Comparison of ENCODE assay signal across 8 mouse cellular contexts in the genomic region with DNA sequence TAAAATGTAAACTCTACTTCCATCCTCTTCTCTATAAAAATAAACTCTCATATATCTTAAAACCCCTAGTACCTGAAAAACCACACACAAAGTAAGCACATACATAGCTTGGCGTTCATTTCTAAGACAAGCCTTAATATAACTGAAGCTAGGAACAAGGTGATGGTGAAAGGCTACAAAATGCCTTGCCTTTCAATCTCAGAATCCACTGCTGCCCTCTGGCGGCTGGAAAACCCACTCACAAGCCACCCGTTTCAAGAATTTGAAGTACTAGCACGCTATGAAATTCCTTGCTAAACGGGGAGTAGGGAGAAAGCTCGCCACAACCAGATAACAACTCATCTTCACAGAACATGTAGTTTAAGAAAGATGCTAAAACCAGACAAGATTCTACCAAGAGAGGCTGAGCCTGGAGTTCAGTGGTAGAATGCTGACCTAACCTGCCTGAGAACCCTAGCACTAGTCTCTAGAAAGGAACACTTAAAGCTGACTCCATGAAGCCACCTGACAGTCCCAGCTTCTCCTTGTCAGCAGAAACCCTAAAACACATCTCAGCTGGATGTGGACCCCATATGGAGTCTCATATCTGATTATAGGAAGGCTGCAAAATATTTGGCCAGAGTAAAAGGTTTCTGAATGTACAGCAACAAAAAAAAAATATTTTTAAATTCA. TPM values are rescaled to one million over a fixed set of nuclear protein-coding genes. Genes with fewer than 3 reads are reported as not detected.
DNase-seq lines count a peak whose midpoint lies in the region; ATAC-seq lines count a peak whose summit lies in the region.

No protein-coding gene starts in this region.

- H3K27me3 ChIP-seq in forebrain, embryonic 13.5 days, result no peaks in the 10 kb centered on the region

- H3K4me3 ChIP-seq in forebrain, embryonic 13.5 days, result no peak overlapping the region

- peaks cover 10% of the 10 kb centered on the region for H3K36me3 ChIP-seq in forebrain, embryonic 13.5 days (ENCODE audit: poor library complexity, severe bottlenecking)

- intact Hi-C loops in heart, postnatal 10 days (cut with DNase I), result no loop called here

- peak; percentile 76 for ATAC-seq in forebrain, embryonic 13.5 days

- H3K4me1 ChIP-seq in forebrain, embryonic 13.5 days, result no peaks in the 10 kb centered on the region

- peak; percentile 46 for DNase-seq in Muller cell, postnatal 12 days (ENCODE audit: inconsistent ontology term)
- DNase-seq in c-Kit-positive CD71-positive TER-119-negative erythroid progenitor cells, embryonic 14.5 days (ENCODE audit: low read depth), result peak; percentile 46
- DNase-seq in heart, postnatal 10 days, result peak; percentile 72 to 84
- peak; percentile 85 for DNase-seq in layer of hippocampus, adult 9-10 months (ENCODE audit: low spot score)
- peak; percentile 79 for DNase-seq in lung, postnatal 36 days
- peak; percentile 57 for DNase-seq in retina, postnatal 7 days (ENCODE audit: low read depth, low spot score)
- DNase-seq in urinary bladder, postnatal 36 days (ENCODE audit: low spot score in 2 of 2), result peak; percentile 60 to 64

- no peak overlapping the region for H3K9ac ChIP-seq in forebrain, embryonic 13.5 days

- H3K4me2 ChIP-seq in forebrain, embryonic 13.5 days, result 0 out of 2 replicates have a peak overlapping the region, but pooled peaks have one; percentile 22

- WGBS in forebrain, embryonic 13.5 days, result 5% methylated on average over 6 of the region's 6 CpGs

- H3K9me3 ChIP-seq in forebrain, embryonic 13.5 days (replicated peaks), result no peaks in the 10 kb centered on the region

- no peak overlapping the region for H3K27ac ChIP-seq in forebrain, embryonic 13.5 days

RNA-seq across cellular contexts. Expression of a gene that starts 29.1 kb away (rescaled TPM):
- polyA plus RNA-seq in forebrain, embryonic 13.5 days (2015; fragmentation: Nextera tagmentation; extraction: Ambion mirVana), result 35.3 and 37.1 TPM in 2 replicates
- 10 to 100 TPM; 12.8 to 14.5 TPM for total RNA-seq in heart, postnatal 10 days (2021)

RNA-seq across cellular contexts. Expression of a gene that starts 29.2 kb away (rescaled TPM):
- polyA plus RNA-seq in forebrain, embryonic 13.5 days (2015; fragmentation: Nextera tagmentation; extraction: Ambion mirVana), result 46.0 and 51.1 TPM in 2 replicates
- total RNA-seq in heart, postnatal 10 days (2021), result 10 to 100 TPM; 31.4 to 36.5 TPM
